Mouse (Mus musculus) stomach, embryonic 14.5 days (tissue): ENCODE measurements around the gene Cfd. TPM values are rescaled to one million over a fixed set of nuclear protein-coding genes. Genes with fewer than 3 reads are reported as not detected.
A peak's percentile ranks its signal among the peaks of the same experiment; 100 is the strongest.

Source experiments
- ATAC-seq: fragments of 200-750 bp; cut with Nextera tagmentation; 2 replicates; pipeline ENCODE4 v1.8.0; 2017; ENCODE audit warnings: low read depth, moderate TSS enrichment; ENCODE audit not compliant: insufficient number of reproducible peaks, insufficient read depth, low FRiP score
- H3K27ac ChIP-seq: fragments of 300-500 bp; sonication (generic); 2 replicates; pipeline ENCODE4 v1.5.1; 2014; ENCODE audit warnings: mild to moderate bottlenecking, low read length, moderate library complexity, mixed read lengths
- H3K27me3 ChIP-seq: fragments of 300-500 bp; sonication (generic); 2 replicates; pipeline ENCODE4 v1.6.1; 2014; ENCODE audit warnings: low read length, control low read depth, mixed read lengths; ENCODE audit not compliant: control insufficient read depth, insufficient read depth
- H3K36me3 ChIP-seq: fragments of 300-500 bp; sonication (generic); 2 replicates; pipeline ENCODE4 v1.6.1; 2014; ENCODE audit warnings: mild to moderate bottlenecking, control low read depth, low read length, moderate library complexity, mixed read lengths; ENCODE audit not compliant: control insufficient read depth, insufficient read depth
- H3K4me1 ChIP-seq: fragments of 300-500 bp; sonication (generic); 2 replicates; pipeline ENCODE4 v1.6.1; 2014; ENCODE audit warnings: low read length, control low read depth, mixed read lengths; ENCODE audit not compliant: control insufficient read depth, insufficient read depth
- H3K4me2 ChIP-seq: fragments of 300-500 bp; sonication (generic); replicated peaks from 2 replicates; pipeline ENCODE4 v1.6.1; 2014; ENCODE audit warnings: low read depth, low read length, control low read depth
- H3K4me3 ChIP-seq: fragments of 300-500 bp; sonication (generic); 2 replicates; pipeline ENCODE4 v1.5.1; 2014; ENCODE audit warnings: low read depth, low read length, control low read depth
- H3K9ac ChIP-seq: fragments of 300-500 bp; sonication (generic); replicated peaks from 2 replicates; pipeline ENCODE4 v1.6.1; 2014; ENCODE audit warnings: low read depth, mild to moderate bottlenecking, control low read depth, low read length, moderate library complexity, mixed read lengths
- H3K9me3 ChIP-seq: fragments of 300-500 bp; sonication (generic); 2 replicates; pipeline ENCODE4 v1.6.1; 2016; ENCODE audit warnings: low read depth, low read length, control low read depth; ENCODE audit not compliant: control insufficient read depth
- WGBS: fragments of 180-500 bp; shearing (Covaris S2); extraction: QIAGEN DNeasy Blood & Tissue Kit; methylation state at CpG from one replicate; pipeline ENCODE4 v1.1.7; 2014; 5-methylcytosine and 5-hydroxymethylcytosine counted together
- polyA plus RNA-seq: library from polyadenylated mRNA; unstranded; fragments of >200 nt; fragmentation: Nextera tagmentation; extraction: Ambion mirVana; gene quantifications from 2 replicates; pipeline ENCODE4 v1.2.1, GENCODE M21; 2014

Cfd gene
- polyA plus RNA-seq, 1 experiment from 2014 or later = not detected

DNA sequence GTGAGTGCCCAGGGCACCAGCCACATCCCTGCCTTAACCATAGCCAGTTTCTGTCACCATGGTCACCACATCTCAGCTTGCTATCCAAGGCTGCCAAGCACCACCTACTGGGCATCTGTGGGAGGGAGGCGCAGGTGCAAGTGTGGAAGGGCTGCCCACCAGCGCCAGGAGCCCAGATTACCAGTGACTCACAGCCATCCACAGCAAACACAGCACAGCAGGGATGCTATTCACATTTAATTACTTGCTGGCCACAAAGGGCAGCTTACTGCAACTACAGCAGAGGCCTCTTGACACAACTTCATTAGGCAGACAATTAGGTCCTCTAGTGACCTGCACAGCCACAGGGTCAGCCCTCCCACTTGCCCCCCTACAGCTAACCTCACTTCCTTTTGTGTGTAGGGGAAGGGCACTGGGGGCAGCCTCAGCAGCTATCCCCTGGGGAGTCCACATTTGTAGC is 10.3 kb downstream of the Cfd start:
- Histone ChIP-seq H3K4me3 (no peak overlapping the region), H3K9ac (no peak overlapping the region), H3K27me3 (no peaks in the 10 kb centered on the region), H3K9me3 (no peaks in the 10 kb centered on the region), H3K27ac (no peak overlapping the region), H3K4me1 (no peaks in the 10 kb centered on the region), H3K36me3 (peaks cover 58% of the 10 kb centered on the region), H3K4me2 (no peak overlapping the region)
- WGBS = 64% methylated on average over 2 of the region's 2 CpGs
- ATAC-seq = no peak

DNA sequence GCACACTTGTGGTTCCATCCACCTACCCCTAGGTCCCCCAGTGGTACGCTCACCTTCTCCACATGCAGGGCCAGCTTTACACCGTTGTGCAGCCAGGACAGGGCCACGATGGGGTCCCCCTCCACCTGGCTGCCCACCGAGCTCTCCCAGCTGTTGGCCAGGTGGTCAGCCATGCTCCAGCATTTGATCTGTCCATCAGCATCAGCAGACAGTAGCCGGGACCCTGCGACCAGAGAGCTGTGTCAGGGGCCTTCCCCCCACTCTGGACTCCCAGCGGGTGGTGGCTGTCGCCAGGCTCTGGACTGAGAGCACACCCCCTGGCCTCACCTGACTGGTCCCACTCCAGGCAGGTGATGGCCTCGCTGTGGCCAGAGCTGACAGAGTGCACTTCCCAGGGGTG is 16.1 kb downstream of the Cfd start:
- H3K4me1 ChIP-seq = peaks cover 4% of the 10 kb centered on the region; the same call in 1 of the 2 replicates
- no peak overlapping the region for H3K9ac ChIP-seq
- no peak overlapping the region for H3K4me3 ChIP-seq
- no peaks in the 10 kb centered on the region for H3K9me3 ChIP-seq
- no peak overlapping the region for H3K27ac ChIP-seq
- no peak for ATAC-seq
- H3K27me3 ChIP-seq = no peaks in the 10 kb centered on the region
- no peak overlapping the region for H3K4me2 ChIP-seq
- H3K36me3 ChIP-seq = peaks cover 43% of the 10 kb centered on the region
- 92% methylated on average over 9 of the region's 9 CpGs for WGBS

DNA sequence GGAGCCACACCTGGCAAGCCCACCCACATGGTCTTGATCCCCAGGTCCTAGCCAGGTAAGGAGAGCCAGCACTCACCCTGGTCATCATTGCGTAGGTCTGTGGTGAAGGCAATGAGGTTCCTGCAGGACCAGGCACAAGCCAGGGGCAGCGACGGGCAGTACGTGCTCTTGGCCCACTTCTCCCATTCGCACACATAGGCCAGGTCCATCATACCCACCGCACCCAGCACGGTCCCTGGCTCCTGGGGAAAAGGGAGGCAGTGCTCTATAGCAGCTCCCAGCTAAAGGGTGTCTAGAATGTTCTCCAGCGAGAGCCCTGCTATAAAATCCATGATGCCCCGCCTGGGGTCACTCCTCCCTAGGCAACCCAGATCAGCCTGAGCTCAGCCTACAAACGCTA is 16.8 kb downstream of the Cfd start:
- H3K4me3 ChIP-seq = no peak overlapping the region
- WGBS = 90% methylated on average over 10 of the region's 10 CpGs
- peaks cover 46% of the 10 kb centered on the region for H3K36me3 ChIP-seq
- no peak overlapping the region; the same call in 1 of the 2 replicates for H3K9ac ChIP-seq
- H3K27me3 ChIP-seq = no peaks in the 10 kb centered on the region
- H3K4me1 ChIP-seq = peaks cover 4% of the 10 kb centered on the region; the same call in 1 of the 2 replicates
- no peak for ATAC-seq
- H3K9me3 ChIP-seq = no peaks in the 10 kb centered on the region
- no peak overlapping the region for H3K4me2 ChIP-seq
- H3K27ac ChIP-seq = no peak overlapping the region

DNA sequence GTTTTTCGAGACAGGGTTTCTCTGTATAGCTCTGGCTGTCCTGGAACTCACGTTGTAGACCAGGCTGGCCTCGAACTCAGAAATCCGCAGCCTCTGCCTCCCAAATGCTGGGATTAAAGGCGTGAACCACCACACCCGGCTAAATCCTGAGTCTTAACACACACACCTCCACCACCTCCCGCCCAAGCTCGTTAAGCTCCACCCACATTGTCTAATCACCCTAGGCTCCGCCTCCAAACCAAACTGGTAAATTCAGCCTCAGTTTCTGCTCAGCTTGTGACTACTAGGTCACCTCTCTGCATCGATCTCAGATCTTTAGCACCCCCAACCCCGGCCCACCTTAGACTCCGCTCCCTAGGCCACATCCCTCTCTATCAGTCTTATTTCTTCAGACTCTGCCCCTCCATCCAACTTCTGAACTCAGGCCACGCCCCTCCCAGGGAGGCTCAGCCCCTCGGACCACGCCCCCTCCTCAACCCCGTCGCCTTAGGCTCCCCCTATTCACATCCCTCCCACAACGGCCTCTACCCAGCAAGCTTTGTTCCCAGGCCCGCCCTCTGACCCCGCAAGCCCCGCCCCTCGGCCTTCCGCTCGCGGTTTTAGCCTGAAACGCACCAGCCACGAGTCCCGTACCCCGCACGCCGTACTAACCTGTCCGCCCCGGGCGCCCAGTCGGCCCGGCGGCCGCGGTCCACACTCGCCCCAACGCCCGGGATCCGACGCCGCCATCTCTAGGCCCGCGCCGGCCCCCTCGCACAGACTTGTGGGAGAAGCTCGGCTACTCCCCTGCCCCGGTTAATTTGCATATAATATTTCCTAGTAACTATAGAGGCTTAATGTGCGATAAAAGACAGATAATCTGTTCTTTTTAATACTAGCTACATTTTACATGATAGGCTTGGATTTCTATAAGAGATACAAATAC is 17.8 kb downstream of the Cfd start, which contains the start of gene Med16:
Gene Med16, minus strand, starts transcription at position 757 of the 925 bp plus-strand sequence.
- Histone ChIP-seq H3K4me1 (peaks cover 4% of the 10 kb centered on the region; the same call in 1 of the 2 replicates), H3K9ac (peak within 1 kb of the TSS; percentile 45), H3K4me3 (peak within 1 kb of the TSS; percentile 37), H3K27me3 (no peaks in the 10 kb centered on the region), H3K4me2 (peak within 1 kb of the TSS; percentile 28), H3K27ac (peak within 1 kb of the TSS; percentile 78), H3K9me3 (no peaks in the 10 kb centered on the region), H3K36me3 (peaks cover 42% of the 10 kb centered on the region)
- ATAC-seq = peak; percentile 96
- WGBS = 1% methylated on average over 52 of the region's 52 CpGs

DNA sequence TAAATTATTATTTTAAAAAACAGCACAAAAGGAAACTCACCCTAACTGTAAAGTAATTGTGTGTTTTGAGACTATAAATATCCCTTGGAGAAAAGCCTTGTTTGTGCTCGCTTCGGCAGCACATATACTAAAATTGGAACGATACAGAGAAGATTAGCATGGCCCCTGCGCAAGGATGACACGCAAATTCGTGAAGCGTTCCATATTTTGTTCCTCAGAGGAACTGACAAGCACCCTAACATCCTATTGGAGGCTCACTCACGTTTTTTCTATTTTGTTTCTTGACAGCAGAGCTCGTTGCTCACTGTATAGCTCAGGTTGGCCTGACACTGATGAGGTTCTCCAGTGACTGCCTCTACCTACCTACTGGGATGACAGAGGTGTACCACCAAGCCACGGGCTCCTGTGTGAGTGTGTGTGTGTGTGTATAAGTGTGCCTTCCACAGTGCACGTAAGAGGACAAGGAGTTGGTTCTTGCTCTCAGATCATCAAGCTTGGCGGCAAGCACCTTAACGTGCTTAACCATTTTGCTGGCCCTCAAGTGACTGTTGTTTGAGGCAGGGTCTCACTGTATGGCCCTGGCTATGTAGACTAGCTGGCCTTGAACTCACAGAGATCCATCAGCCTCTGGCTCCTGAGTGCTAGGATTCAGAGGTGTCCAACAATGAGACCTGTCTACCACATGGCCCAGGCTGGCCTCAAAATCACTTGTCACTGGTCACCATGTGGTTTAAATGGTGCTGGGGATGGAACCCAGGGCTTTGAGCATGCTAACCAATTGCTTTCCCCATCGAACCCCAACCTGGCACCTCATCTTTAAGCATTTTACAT is 18.7 kb downstream of the Cfd start:
- Histone ChIP-seq H3K27ac (peak overlapping the region; percentile 78; the same call in 1 of the 2 replicates), H3K9me3 (no peaks in the 10 kb centered on the region), H3K4me2 (peak overlapping the region; percentile 28), H3K4me1 (peaks cover 5% of the 10 kb centered on the region; the same call in 1 of the 2 replicates), H3K36me3 (peaks cover 37% of the 10 kb centered on the region), H3K9ac (no peak overlapping the region; the same call in 1 of the 2 replicates), H3K4me3 (peak overlapping the region; percentile 37; the same call in 1 of the 2 replicates), H3K27me3 (no peaks in the 10 kb centered on the region)
- peak; percentile 33; the same call in 1 of the 2 replicates for ATAC-seq
- WGBS = 24% methylated on average over 14 of the region's 14 CpGs

DNA sequence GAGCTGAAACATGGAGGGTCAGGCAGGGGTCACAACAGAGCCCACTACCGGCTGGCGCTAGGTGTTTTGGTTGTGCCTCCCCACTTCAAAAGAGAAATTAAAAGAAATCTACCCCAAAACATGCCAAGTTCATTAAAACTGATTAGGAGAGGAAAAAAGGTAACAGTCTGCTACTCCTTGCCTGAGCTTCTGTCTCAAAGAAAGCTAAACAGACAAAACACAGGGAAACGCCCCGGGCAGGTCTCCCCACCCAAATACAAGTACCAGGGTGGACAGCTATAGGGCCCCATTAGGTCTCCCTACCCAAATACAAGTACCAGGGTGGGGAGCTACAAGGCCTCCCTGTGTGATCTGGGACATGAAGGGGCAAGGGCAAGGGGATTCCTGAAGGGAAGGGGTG is 19.9 kb downstream of the Cfd start, which contains the start of gene Gm26602:
Gene Gm26602, plus strand, starts transcription at position 301 of the 400 bp plus-strand sequence.
- ATAC-seq = no peak
- Histone ChIP-seq H3K9me3 (no peaks in the 10 kb centered on the region), H3K4me3 (no peak within 1 kb of the TSS), H3K4me2 (no peak within 1 kb of the TSS), H3K27me3 (no peaks in the 10 kb centered on the region), H3K36me3 (peaks cover 29% of the 10 kb centered on the region), H3K27ac (peak within 1 kb of the TSS; percentile 55; the same call in 1 of the 2 replicates), H3K4me1 (peaks cover 17% of the 10 kb centered on the region; the same call in 1 of the 2 replicates), H3K9ac (no peak within 1 kb of the TSS; the same call in 1 of the 2 replicates)
- whole genome bisulfite sequencing = 95% methylated on average over 4 of the region's 4 CpGs

DNA sequence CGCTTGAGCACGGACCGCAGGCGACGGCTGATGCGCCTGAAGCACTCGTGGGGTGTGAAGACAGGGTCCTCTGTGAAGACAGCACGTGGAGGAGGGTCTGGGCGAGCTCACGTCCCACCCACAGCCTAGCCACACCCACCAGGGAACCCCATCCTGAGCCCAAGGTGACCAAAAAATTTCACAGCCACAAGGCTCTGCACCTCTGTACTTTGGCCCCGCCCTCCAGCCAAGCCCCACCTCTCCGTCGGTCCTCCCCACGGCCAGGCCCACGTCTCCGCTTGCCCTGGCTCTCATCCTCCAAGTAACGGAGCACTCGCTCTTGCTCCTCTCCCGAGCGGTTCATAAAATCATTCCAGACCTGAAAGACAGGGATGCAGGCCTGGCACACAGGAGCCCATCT is 21.8 kb downstream of the Cfd start:
- WGBS = 71% methylated on average over 20 of the region's 20 CpGs
- no peak overlapping the region for H3K4me3 ChIP-seq
- peaks cover 24% of the 10 kb centered on the region for H3K4me1 ChIP-seq
- no peak overlapping the region for H3K9ac ChIP-seq
- H3K36me3 ChIP-seq = peaks cover 17% of the 10 kb centered on the region
- peaks cover 2% of the 10 kb centered on the region; the same call in 1 of the 2 replicates for H3K27me3 ChIP-seq
- ATAC-seq = no peak
- H3K27ac ChIP-seq = no peak overlapping the region
- no peak overlapping the region for H3K4me2 ChIP-seq
- no peaks in the 10 kb centered on the region for H3K9me3 ChIP-seq
